Mouse (Mus musculus) embryonic fibroblast, embryonic 13.5 days (primary cell): ENCODE data around the gene Dbnl. TPM values are rescaled to one million over a fixed set of nuclear protein-coding genes. Genes with fewer than 3 reads are reported as not detected.

Experiments used
- H3K27ac ChIP-seq: 2 replicates; pipeline ENCODE4 v1.5.1; 2012; ENCODE audit warnings: low read length, control low read depth, inconsistent platforms; ENCODE audit not compliant: insufficient read depth
- H3K4me1 ChIP-seq: 2 replicates; pipeline ENCODE4 v1.6.1; 2011; ENCODE audit warnings: low read length; ENCODE audit not compliant: control insufficient read depth, insufficient read depth
- H3K4me3 ChIP-seq: 2 replicates; pipeline ENCODE4 v1.5.1; 2011; ENCODE audit warnings: mild to moderate bottlenecking, control low read depth, low read length; ENCODE audit not compliant: insufficient read depth
- CTCF ChIP-seq: IDR thresholded peaks from 2 replicates; pipeline ENCODE4 v1.5.1; 2011; ENCODE audit warnings: mild to moderate bottlenecking, control low read depth, low read length, moderate library complexity, borderline replicate concordance; ENCODE audit not compliant: insufficient read depth
- POLR2A ChIP-seq: IDR thresholded peaks from 2 replicates; pipeline ENCODE4 v1.6.1; 2011; ENCODE audit warnings: low read depth, mild to moderate bottlenecking, control low read depth, low read length, moderate library complexity
- polyA plus RNA-seq: library from polyadenylated mRNA; stranded (reverse); fragments of >200 nt; gene quantifications from 2 replicates; pipeline ENCODE4 v1.2.4, GENCODE M21; 2011; ENCODE audit warnings: low read depth; ENCODE audit not compliant: missing spikeins, insufficient read length

The Dbnl gene
- polyA plus RNA-seq, 1 experiment = 46.0 TPM

DNA sequence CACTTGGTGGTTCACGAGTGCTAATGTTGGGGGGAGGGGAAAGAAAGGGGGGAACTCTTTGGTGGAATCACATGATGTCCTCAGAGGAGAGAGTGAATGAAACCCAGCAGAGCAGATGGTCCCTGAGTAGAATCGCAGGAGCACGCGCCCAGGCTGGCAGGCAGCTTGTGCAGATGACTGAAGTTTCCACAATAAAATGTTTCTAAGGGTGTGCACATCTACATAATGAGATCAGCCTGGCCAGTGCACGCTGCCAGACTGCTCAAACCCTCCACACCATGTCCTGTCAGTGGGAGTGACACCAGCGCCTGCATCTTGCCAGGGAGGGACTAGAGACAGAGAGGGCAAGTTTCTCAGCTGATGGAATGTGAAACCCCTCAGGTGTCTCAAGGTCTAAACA lies 60.5 kb downstream of the Dbnl start:
- Histone ChIP-seq H3K27ac (peak overlapping the region; percentile 55), H3K4me3 (no peak overlapping the region), H3K4me1 (peaks cover 17% of the 10 kb centered on the region)
- TF ChIP-seq POLR2A (no peak), CTCF (no peak)

DNA sequence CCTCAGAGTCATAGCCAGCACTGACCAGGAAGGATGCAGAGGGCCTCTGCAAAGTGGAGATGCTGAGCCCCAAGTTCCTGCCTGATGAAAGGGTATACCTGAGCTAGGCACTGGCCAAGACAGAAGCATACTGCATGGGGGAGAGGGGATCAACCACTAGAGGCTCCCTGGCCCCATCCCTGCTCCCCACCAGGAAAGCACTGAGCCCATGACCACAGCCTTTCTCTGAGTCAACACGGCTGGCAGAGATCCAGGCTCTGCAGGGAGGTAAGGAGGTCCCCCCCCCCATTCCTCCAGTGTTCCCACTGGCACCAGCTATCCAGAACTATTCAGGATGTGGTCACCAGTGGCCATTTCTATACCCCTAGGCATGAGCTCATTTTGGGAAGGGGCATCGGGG lies 61.0 kb downstream of the Dbnl start:
- no peak overlapping the region for H3K4me3 ChIP-seq
- TF ChIP-seq POLR2A (no peak), CTCF (no peak)
- H3K27ac ChIP-seq = peak overlapping the region; percentile 55
- peaks cover 17% of the 10 kb centered on the region for H3K4me1 ChIP-seq

DNA sequence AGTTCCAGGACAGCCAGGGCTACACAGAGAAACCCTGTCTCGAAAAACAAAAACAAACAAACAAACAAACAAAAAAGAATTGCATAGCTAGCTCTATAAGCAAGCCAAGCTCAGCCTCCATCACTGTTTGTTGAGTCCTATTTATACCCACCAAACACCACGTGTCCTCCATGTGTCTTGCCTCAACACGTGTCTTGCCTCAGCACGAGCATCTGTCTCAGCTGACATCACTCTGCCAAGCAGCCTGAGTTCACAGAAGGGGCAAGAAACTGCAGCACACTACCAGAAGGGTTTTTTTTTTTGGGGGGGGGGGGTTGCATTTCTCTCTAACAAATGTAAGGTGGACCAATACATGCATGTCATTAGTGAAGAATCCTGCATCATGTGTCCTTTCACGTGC lies 62.2 kb downstream of the Dbnl start:
- Histone ChIP-seq H3K4me3 (no peak overlapping the region), H3K27ac (no peak overlapping the region), H3K4me1 (peaks cover 17% of the 10 kb centered on the region)
- TF ChIP-seq CTCF = no peak
- no peak for TF ChIP-seq POLR2A

Other genes starting within 250 kb of the Dbnl start
- gene Ccdc117, start 246.3 kb upstream of the Dbnl start, polyA plus RNA-seq = 6.5 and 10.4 TPM in 2 replicates
- gene Ankrd36, start 218.8 kb upstream of the Dbnl start, polyA plus RNA-seq = not detected in 2 replicates
- gene Mrps24, start 72.8 kb upstream of the Dbnl start, polyA plus RNA-seq = 40.2 and 41.9 TPM in 2 replicates
- gene Urgcp, start 26.1 kb upstream of the Dbnl start, polyA plus RNA-seq = 18.5 and 19.7 TPM in 2 replicates
- gene Pgam2, start 15.2 kb downstream of the Dbnl start, polyA plus RNA-seq = 2.8 TPM in 1 of 2 replicates, not detected in the other
- 9.9 and 13.0 TPM in 2 replicates for gene Polm, start 49.5 kb downstream of the Dbnl start, polyA plus RNA-seq
- gene Aebp1, start 73.5 kb downstream of the Dbnl start, polyA plus RNA-seq = 372 and 444 TPM in 2 replicates
- gene Pold2, start 89.8 kb downstream of the Dbnl start, polyA plus RNA-seq = 23.2 and 31.7 TPM in 2 replicates
- not detected in 2 replicates for gene Myl7, start 110.3 kb downstream of the Dbnl start, polyA plus RNA-seq
- 0.30 TPM in 1 of 2 replicates, not detected in the other for gene Gck, start 161.6 kb downstream of the Dbnl start, polyA plus RNA-seq
- gene Ykt6, start 167.2 kb downstream of the Dbnl start, polyA plus RNA-seq = 105 and 114 TPM in 2 replicates